Mouse (Mus musculus) adrenal gland, postnatal 14 days (tissue): ENCODE measurements at regions not wholly inside any gene's neighbourhood (a gene's known extent, or its start where the extent isn't known, plus 50 kb on each side); places are given as distances from the start of the nearest gene placed in this dataset.

ENCODE experiments used
- DNase-seq: peaks from one replicate; pipeline ENCODE4 v3.0.0; 2021; ENCODE audit warnings: mixed read lengths

- DNase-seq = no peak
These were observed 66.3 kb downstream of the Ythdf1 start for GRCm38 (mm10) chr2:180854349-180855004.

- DNase-seq = no peak
These were observed 70.8 kb upstream of the Bhlhe23 start for GRCm38 (mm10) chr2:180847497-180847896.

DNA sequence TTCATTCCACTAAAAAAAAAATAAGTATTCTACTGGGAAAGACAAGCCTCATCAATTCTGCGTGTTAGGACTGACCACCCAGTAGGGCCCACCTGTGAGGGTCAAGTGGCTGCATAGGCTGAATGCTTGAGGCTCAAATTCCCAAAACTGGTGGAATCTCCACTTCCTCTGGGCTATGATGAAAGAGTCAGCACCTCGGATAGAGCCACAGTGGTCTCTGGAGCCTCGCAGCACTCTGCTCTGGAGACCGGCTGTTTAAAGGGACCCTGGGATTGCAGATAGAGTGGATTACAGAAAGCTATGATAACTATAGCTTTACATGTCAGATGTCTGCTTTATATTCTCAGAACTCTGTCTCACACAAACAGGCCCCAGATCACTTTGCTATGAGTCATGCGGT is 68.3 kb upstream of the Bhlhe23 start:
- DNase-seq = no peak

GRCm38 (mm10) chr2:180843669-180844068 is 67.0 kb upstream of the Bhlhe23 start:
- no peak for DNase-seq

- peak; percentile 56 for DNase-seq
These were observed 62.4 kb upstream of the Bhlhe23 start for GRCm38 (mm10) chr2:180839126-180839525.

DNA sequence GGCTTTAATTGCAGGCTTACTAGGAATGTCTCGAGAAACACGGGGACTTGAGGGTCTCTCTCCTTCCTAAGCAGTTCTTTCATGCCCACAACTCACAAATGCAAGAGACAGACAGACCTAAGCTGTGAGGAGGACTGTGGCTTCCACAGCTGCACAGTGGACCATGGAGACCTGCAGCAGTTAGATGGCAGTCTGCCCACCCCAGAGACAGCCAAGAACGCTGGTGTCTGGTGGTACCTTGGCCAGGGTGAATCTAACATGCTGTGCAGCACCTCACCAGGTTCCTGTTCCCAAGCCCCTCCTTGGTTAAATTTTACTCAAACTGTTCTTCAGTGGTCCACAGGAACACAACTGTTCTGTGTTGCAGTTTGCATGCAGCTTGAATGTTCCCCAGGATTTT is 61.3 kb upstream of the Bhlhe23 start:
- no peak for DNase-seq

DNA sequence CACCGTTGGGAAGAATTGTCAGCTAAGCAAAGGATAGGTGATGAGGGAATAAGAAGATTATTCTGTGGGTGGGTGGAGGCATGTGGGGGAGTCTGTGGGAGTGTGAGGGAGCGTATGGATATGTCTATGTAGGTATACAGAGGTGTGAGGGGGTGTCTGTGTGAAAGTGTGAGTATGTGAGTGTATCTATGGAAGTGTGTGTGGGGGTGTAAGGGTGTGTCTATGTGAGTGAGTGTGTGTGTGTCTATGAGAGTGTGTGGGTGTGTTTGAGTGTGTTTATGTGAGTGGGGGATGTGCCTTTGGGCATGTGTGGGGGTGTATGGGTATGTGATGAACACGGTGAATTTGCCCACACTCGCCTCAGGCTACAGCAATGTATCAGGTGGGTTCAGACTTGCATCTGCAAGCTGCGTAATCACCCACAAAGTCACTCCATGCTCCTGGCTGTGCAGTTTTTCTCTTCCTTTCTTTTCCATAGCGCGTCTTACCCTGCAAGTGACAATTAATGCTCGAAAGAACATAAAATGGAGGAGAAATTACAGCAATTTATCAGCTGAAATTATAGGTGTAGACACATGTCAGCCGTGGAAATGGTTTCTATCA is 60.7 kb upstream of the Bhlhe23 start:
- no peak for DNase-seq

GRCm38 (mm10) chr2:180835936-180836602 is 59.4 kb upstream of the Bhlhe23 start:
- DNase-seq = peak; percentile 40

DNA sequence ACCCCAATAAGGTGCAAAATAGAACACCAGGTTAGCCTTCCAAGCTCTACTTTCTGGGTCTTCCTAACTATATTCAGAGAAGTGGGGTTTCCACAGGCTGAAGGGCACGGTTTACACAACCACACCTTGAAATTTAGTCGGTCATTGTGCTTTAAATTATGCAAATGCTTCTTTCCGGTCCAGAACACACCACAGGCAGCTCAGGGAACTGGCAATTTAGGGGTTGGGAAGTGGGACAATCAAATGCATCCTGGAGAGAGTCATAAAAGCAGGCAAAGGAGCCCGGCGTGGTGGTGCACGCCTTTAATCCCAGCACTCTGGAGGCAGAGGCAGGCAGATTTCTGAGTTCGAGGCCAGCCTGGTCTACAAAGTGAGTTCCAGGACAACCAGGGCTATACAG is 56.0 kb upstream of the Bhlhe23 start:
- no peak for DNase-seq

GRCm38 (mm10) chr2:180830607-180831006 is 53.9 kb upstream of the Bhlhe23 start:
- no peak for DNase-seq

GRCm38 (mm10) chr2:180828086-180828485 is 51.4 kb upstream of the Bhlhe23 start:
- no peak for DNase-seq

- DNase-seq = no peak
These were observed 50.0 kb upstream of the Bhlhe23 start for GRCm38 (mm10) chr2:180826742-180827141.
